Mouse (Mus musculus): ENCODE measurements at regions not wholly inside any gene's neighbourhood (a gene's known extent, or its start where the extent isn't known, plus 50 kb on each side); places are given as distances from the start of the nearest gene placed in this dataset.

GRCm38 (mm10) chr7:142835319-142835718 lies 92.1 kb upstream of the Ins2 start:
- DNase-seq, result no peak

- DNase-seq, result no peak
Measured at GRCm38 (mm10) chr7:142830969-142831673, 87.9 kb upstream of the Ins2 start.

GRCm38 (mm10) chr7:142810711-142811110 lies 67.5 kb upstream of the Ins2 start:
- no peak for DNase-seq

GRCm38 (mm10) chr7:142799424-142799823 lies 56.2 kb upstream of the Ins2 start:
- DNase-seq, result peak; percentile 38 to 40

- DNase-seq, result no peak
Measured at GRCm38 (mm10) chr7:142794481-142794880, 51.3 kb upstream of the Ins2 start.

Measured in cerebellum, postnatal 36 days (tissue).